Mouse (Mus musculus): ENCODE measurements at regions not wholly inside any gene's neighbourhood (a gene's known extent, or its start where the extent isn't known, plus 50 kb on each side); places are given as distances from the start of the nearest gene placed in this dataset.
A peak's percentile ranks its signal among the peaks of the same experiment; 100 is the strongest.

GRCm38 (mm10) chr6:31067453-31067852 lies 108.6 kb upstream of the Klf14 start:
- no peak overlapping the region for H3K27ac ChIP-seq
- WGBS = 75% methylated on average over 7 of the region's 7 CpGs
- no peaks in the 10 kb centered on the region for H3K9me3 ChIP-seq
- no peaks in the 10 kb centered on the region for H3K27me3 ChIP-seq
- H3K4me2 ChIP-seq (replicated peaks) = no peak overlapping the region
- no peak for ATAC-seq (ENCODE audit: low FRiP score, low read depth)
- H3K4me3 ChIP-seq = no peak overlapping the region
- no peaks in the 10 kb centered on the region for H3K36me3 ChIP-seq
- peaks cover 24% of the 10 kb centered on the region for H3K4me1 ChIP-seq
- no peak overlapping the region for H3K9ac ChIP-seq

GRCm38 (mm10) chr6:31069243-31069642 lies 110.4 kb upstream of the Klf14 start:
- Histone ChIP-seq H3K36me3 (no peaks in the 10 kb centered on the region), H3K9ac (no peak overlapping the region), H3K27me3 (no peaks in the 10 kb centered on the region), H3K9me3 (no peaks in the 10 kb centered on the region), H3K4me3 (no peak overlapping the region), H3K4me1 (peaks cover 26% of the 10 kb centered on the region), H3K4me2 (replicated peaks) (no peak overlapping the region), H3K27ac (no peak overlapping the region)
- ATAC-seq (ENCODE audit: low FRiP score, low read depth) = no peak
- 69% methylated on average over 13 of the region's 13 CpGs for WGBS

DNA sequence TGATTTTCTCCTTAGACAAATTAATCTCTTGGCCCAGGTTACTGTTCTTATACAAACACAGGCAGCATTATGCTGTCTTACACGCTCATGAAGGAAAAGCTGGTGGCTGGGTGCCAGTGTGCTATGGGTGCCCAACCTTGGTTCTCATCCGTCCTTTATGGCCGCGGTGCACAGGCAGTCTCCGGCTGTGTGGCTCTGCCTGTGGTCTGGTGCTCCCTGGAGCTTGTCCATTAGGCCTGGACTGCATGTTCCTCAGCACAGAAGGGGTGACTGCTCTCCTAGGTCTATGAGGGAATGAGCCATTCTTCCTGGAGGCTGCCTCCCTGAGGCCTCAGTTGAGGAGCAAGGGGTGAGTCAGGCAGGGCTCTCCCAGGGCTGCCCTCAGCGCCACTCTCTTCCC lies 111.7 kb upstream of the Klf14 start:
- Histone ChIP-seq H3K4me3 (no peak overlapping the region), H3K4me2 (replicated peaks) (no peak overlapping the region), H3K36me3 (no peaks in the 10 kb centered on the region), H3K27ac (peak overlapping the region; percentile 22; the same call in 1 of the 2 replicates), H3K9ac (no peak overlapping the region), H3K4me1 (peaks cover 39% of the 10 kb centered on the region), H3K27me3 (no peaks in the 10 kb centered on the region), H3K9me3 (no peaks in the 10 kb centered on the region)
- ATAC-seq (ENCODE audit: low FRiP score, low read depth) = no peak
- WGBS = 77% methylated on average over 6 of the region's 6 CpGs

GRCm38 (mm10) chr6:31070966-31071365 lies 112.1 kb upstream of the Klf14 start:
- peak overlapping the region; percentile 22; the same call in 1 of the 2 replicates for H3K27ac ChIP-seq
- no peaks in the 10 kb centered on the region for H3K9me3 ChIP-seq
- H3K27me3 ChIP-seq = no peaks in the 10 kb centered on the region
- H3K9ac ChIP-seq = no peak overlapping the region
- H3K4me1 ChIP-seq = peaks cover 43% of the 10 kb centered on the region
- H3K4me3 ChIP-seq = no peak overlapping the region
- 46% methylated on average over 9 of the region's 9 CpGs for WGBS
- no peak for ATAC-seq (ENCODE audit: low FRiP score, low read depth)
- no peak overlapping the region for H3K4me2 ChIP-seq (replicated peaks)
- no peaks in the 10 kb centered on the region for H3K36me3 ChIP-seq

GRCm38 (mm10) chr6:31072072-31072471 lies 113.2 kb upstream of the Klf14 start:
- Histone ChIP-seq H3K4me2 (replicated peaks) (no peak overlapping the region), H3K4me1 (peaks cover 54% of the 10 kb centered on the region), H3K4me3 (no peak overlapping the region), H3K36me3 (no peaks in the 10 kb centered on the region), H3K27me3 (no peaks in the 10 kb centered on the region), H3K9me3 (no peaks in the 10 kb centered on the region), H3K9ac (no peak overlapping the region), H3K27ac (no peak overlapping the region)
- whole genome bisulfite sequencing = 66% methylated on average over 7 of the region's 7 CpGs
- no peak for ATAC-seq (ENCODE audit: low FRiP score, low read depth)

- peaks cover 59% of the 10 kb centered on the region for H3K4me1 ChIP-seq
- no peaks in the 10 kb centered on the region for H3K36me3 ChIP-seq
- ATAC-seq (ENCODE audit: low FRiP score, low read depth) = no peak
- no peak overlapping the region for H3K9ac ChIP-seq
- 22% methylated on average over 5 of the region's 5 CpGs for WGBS
- H3K4me3 ChIP-seq = no peak overlapping the region
- no peak overlapping the region for H3K4me2 ChIP-seq (replicated peaks)
- H3K27ac ChIP-seq = no peak overlapping the region
- H3K9me3 ChIP-seq = no peaks in the 10 kb centered on the region
- H3K27me3 ChIP-seq = no peaks in the 10 kb centered on the region
Measured at GRCm38 (mm10) chr6:31072559-31072958, 113.7 kb upstream of the Klf14 start.

GRCm38 (mm10) chr6:31073338-31073737 lies 114.5 kb upstream of the Klf14 start:
- no peak overlapping the region for H3K4me3 ChIP-seq
- H3K9me3 ChIP-seq = no peaks in the 10 kb centered on the region
- H3K4me2 ChIP-seq (replicated peaks) = no peak overlapping the region
- peaks cover 64% of the 10 kb centered on the region for H3K4me1 ChIP-seq
- H3K36me3 ChIP-seq = no peaks in the 10 kb centered on the region
- H3K27ac ChIP-seq = no peak overlapping the region
- 78% methylated on average over 8 of the region's 8 CpGs for WGBS
- H3K9ac ChIP-seq = no peak overlapping the region
- ATAC-seq (ENCODE audit: low FRiP score, low read depth) = no peak
- H3K27me3 ChIP-seq = no peaks in the 10 kb centered on the region

GRCm38 (mm10) chr6:31074394-31074793 lies 115.5 kb upstream of the Klf14 start:
- no peak overlapping the region for H3K9ac ChIP-seq
- H3K27me3 ChIP-seq = peaks cover 4% of the 10 kb centered on the region; the same call in 1 of the 2 replicates
- no peaks in the 10 kb centered on the region for H3K36me3 ChIP-seq
- no peak for ATAC-seq (ENCODE audit: low FRiP score, low read depth)
- H3K4me2 ChIP-seq (replicated peaks) = no peak overlapping the region
- no peaks in the 10 kb centered on the region for H3K9me3 ChIP-seq
- peaks cover 72% of the 10 kb centered on the region for H3K4me1 ChIP-seq
- WGBS = 34% methylated on average over 9 of the region's 9 CpGs
- peak overlapping the region; percentile 18; the same call in 1 of the 2 replicates for H3K27ac ChIP-seq
- no peak overlapping the region for H3K4me3 ChIP-seq

- peak; percentile 26; the same call in 1 of the 2 replicates for ATAC-seq (ENCODE audit: low FRiP score, low read depth)
- Histone ChIP-seq H3K4me2 (replicated peaks) (peak overlapping the region; percentile 30; the same call in 1 of the 2 replicates), H3K27ac (0 out of 2 replicates have a peak overlapping the region, but pooled peaks have one; percentile 18)
Measured at GRCm38 (mm10) chr6:31075209-31075571, 116.3 kb upstream of the Klf14 start.

DNA sequence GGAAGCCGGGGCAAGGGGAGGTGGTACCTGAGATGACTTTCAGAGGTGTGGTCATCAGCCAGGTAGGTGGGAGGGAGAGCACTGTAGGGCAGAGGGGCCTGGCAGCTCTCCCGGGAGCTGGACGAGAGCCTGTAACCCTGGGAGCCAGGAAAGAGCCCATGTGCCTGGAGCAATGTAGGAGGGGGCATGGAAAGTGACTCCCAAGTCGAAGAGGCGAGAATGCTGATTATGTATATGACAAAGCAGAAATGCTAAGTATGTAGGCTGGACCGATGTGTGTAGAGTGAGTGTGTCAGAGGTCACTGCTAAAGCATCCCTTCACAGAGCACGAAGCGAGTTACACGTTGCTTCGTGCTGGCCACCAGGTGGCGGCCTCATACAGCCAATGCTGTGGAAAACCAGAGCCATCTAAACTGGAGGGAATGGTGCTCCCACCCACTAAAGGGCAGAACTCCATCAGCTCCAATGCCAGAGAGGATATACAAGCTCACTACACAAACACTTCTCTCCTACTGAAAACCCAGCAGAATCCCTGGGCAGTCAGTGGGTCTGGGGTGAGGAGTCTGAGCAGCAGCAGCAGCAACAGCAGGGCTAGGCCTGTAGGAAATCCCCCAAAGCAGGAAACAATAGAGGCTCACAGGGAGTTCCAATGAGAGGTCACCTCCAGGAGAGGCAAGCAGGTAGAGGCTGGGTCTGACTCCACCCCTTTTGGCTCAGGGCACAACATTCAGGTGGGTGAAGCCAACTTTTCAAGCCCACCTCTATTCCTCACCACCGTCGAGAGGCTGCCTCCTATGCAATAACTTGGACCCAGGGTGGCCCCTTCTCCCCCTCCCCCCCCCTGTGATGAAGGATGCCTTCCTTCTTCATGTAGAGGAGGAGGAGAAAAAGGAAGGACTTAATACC lies 116.9 kb upstream of the Klf14 start:
- H3K4me2 ChIP-seq (replicated peaks) = peak overlapping the region; percentile 30; the same call in 1 of the 2 replicates
- H3K36me3 ChIP-seq = no peaks in the 10 kb centered on the region
- no peak overlapping the region for H3K4me3 ChIP-seq
- no peaks in the 10 kb centered on the region for H3K9me3 ChIP-seq
- 15% methylated on average over 13 of the region's 13 CpGs for WGBS
- H3K27ac ChIP-seq = peak overlapping the region; percentile 33; the same call in 1 of the 2 replicates
- H3K9ac ChIP-seq = peak overlapping the region; percentile 51; the same call in 1 of the 2 replicates
- peaks cover 69% of the 10 kb centered on the region for H3K4me1 ChIP-seq
- peaks cover 4% of the 10 kb centered on the region; the same call in 1 of the 2 replicates for H3K27me3 ChIP-seq
- ATAC-seq (ENCODE audit: low FRiP score, low read depth) = peak; percentile 76

More at GRCm38 (mm10) chr6:31075209-31075571, 116.3 kb upstream of the Klf14 start:
- H3K4me1 ChIP-seq = peaks cover 76% of the 10 kb centered on the region
- no peaks in the 10 kb centered on the region for H3K9me3 ChIP-seq
- peaks cover 4% of the 10 kb centered on the region; the same call in 1 of the 2 replicates for H3K27me3 ChIP-seq
- no peaks in the 10 kb centered on the region for H3K36me3 ChIP-seq
- WGBS = 26% methylated on average over 2 of the region's 2 CpGs
- H3K4me3 ChIP-seq = no peak overlapping the region
- peak overlapping the region; percentile 51; the same call in 1 of the 2 replicates for H3K9ac ChIP-seq

- no peaks in the 10 kb centered on the region for H3K36me3 ChIP-seq
- no peaks in the 10 kb centered on the region for H3K9me3 ChIP-seq
- WGBS = 65% methylated on average over 5 of the region's 6 CpGs
- no peak overlapping the region for H3K4me2 ChIP-seq (replicated peaks)
- no peak overlapping the region for H3K27ac ChIP-seq
- peaks cover 65% of the 10 kb centered on the region for H3K4me1 ChIP-seq
- no peak overlapping the region for H3K9ac ChIP-seq
- H3K27me3 ChIP-seq = peaks cover 4% of the 10 kb centered on the region; the same call in 1 of the 2 replicates
- no peak overlapping the region for H3K4me3 ChIP-seq
- no peak for ATAC-seq (ENCODE audit: low FRiP score, low read depth)
Measured at GRCm38 (mm10) chr6:31076478-31076834, 117.6 kb upstream of the Klf14 start.

DNA sequence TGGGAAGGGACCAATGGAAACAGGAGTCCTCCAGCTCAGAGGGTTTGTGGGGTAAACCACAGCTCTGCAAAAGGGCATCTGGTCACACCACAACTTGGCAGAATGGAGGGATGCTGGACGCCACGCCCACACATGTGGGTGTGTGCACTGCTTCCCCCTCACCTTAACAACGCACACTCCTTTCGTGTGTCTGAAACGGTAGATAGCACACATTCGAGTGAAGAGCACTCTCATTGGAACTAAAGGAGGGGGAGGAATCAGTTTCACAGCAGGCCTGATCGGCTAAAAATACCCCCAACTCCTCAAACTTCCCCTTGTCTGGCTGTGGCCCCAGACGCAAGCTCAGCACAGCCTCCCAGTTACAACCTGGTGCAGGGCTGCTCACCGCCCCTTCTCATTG lies 118.3 kb upstream of the Klf14 start:
- 62% methylated on average over 9 of the region's 9 CpGs for WGBS
- Histone ChIP-seq H3K27me3 (peaks cover 4% of the 10 kb centered on the region; the same call in 1 of the 2 replicates), H3K36me3 (no peaks in the 10 kb centered on the region), H3K9me3 (no peaks in the 10 kb centered on the region), H3K4me1 (peaks cover 65% of the 10 kb centered on the region), H3K27ac (no peak overlapping the region), H3K4me2 (replicated peaks) (no peak overlapping the region), H3K9ac (no peak overlapping the region), H3K4me3 (no peak overlapping the region)
- no peak for ATAC-seq (ENCODE audit: low FRiP score, low read depth)

Measured in limb, embryonic 13.5 days (tissue).